Mouse (Mus musculus) myocyte (in vitro differentiated cells): ENCODE measurements around the gene Scd4. TPM values are rescaled to one million over a fixed set of nuclear protein-coding genes. Genes with fewer than 3 reads are reported as not detected.
A peak's percentile ranks its signal among the peaks of the same experiment; 100 is the strongest.

ENCODE experiments used
- H3K27me3 ChIP-seq: one replicate; pipeline ENCODE4 v1.6.1; 2011; ENCODE audit not compliant: control insufficient read depth, insufficient read depth, insufficient read length
- H3K36me3 ChIP-seq: one replicate; pipeline ENCODE4 v1.6.1; 2011; ENCODE audit not compliant: control insufficient read depth, insufficient read depth
- H3K4me2 ChIP-seq: one replicate; pipeline ENCODE4 v1.6.1; 2011; ENCODE audit warnings: low read depth, control low read depth
- H3K4me3 ChIP-seq: one replicate; pipeline ENCODE4 v1.5.1; 2011; ENCODE audit warnings: mild to moderate bottlenecking, control low read depth, moderate library complexity
- H3K79me2 ChIP-seq: one replicate; pipeline ENCODE4 v1.6.1; 2011; ENCODE audit not compliant: control insufficient read depth, insufficient read depth
- H3ac ChIP-seq: one replicate; pipeline ENCODE4 v1.6.1; 2011; ENCODE audit not compliant: control insufficient read depth, insufficient read length
- CEBPB ChIP-seq: IDR thresholded peaks from 2 replicates; pipeline ENCODE4 v1.6.1; 2011; ENCODE audit warnings: mild to moderate bottlenecking, moderate library complexity; ENCODE audit not compliant: poor library complexity, insufficient read depth, severe bottlenecking
- E2F4 ChIP-seq: IDR thresholded peaks from one replicate; pipeline ENCODE4 v1.6.1; 2011; ENCODE audit warnings: mild to moderate bottlenecking, control low read depth, moderate library complexity; ENCODE audit not compliant: insufficient read depth
- MAX ChIP-seq: IDR thresholded peaks from one replicate; pipeline ENCODE4 v1.6.1; 2011; ENCODE audit warnings: low read depth, mild to moderate bottlenecking, control low read depth
- MYOD1 ChIP-seq, 3 experiments: IDR thresholded peaks; one replicate each; pipeline ENCODE4 v1.6.1; 2011; ENCODE audit warnings: control low read depth in 2 of 3, low read depth in 2 of 3, mild to moderate bottlenecking in 2 of 3, moderate library complexity in 1 of 3; ENCODE audit not compliant: insufficient read length in 2 of 3, control insufficient read depth in 1 of 3
- MYOG ChIP-seq, 3 experiments: IDR thresholded peaks; one replicate each; pipeline ENCODE4 v1.6.1; 2011; ENCODE audit warnings: control low read depth in 2 of 3, low read depth in 2 of 3, mild to moderate bottlenecking in 2 of 3; ENCODE audit not compliant: insufficient read length in 2 of 3, control insufficient read depth in 1 of 3, insufficient read depth in 1 of 3
- POLR2A ChIP-seq: IDR thresholded peaks from one replicate; pipeline ENCODE4 v1.6.1; 2011; ENCODE audit warnings: low read depth, mild to moderate bottlenecking, control low read depth, moderate library complexity; ENCODE audit not compliant: insufficient read length
- POLR2AphosphoS2 ChIP-seq: IDR thresholded peaks from one replicate; pipeline ENCODE4 v1.6.1; 2011; ENCODE audit warnings: low read depth, control low read depth; ENCODE audit not compliant: insufficient read length
- REST ChIP-seq: IDR thresholded peaks from one replicate; pipeline ENCODE4 v1.6.1; 2011; ENCODE audit warnings: mild to moderate bottlenecking, control low read depth, moderate library complexity; ENCODE audit not compliant: insufficient read depth, insufficient read length
- SRF ChIP-seq: IDR thresholded peaks from one replicate; pipeline ENCODE4 v1.6.1; 2011; ENCODE audit warnings: low read depth; ENCODE audit not compliant: control insufficient read depth, insufficient read length
- TCF12 ChIP-seq: IDR thresholded peaks from one replicate; pipeline ENCODE4 v1.6.1; 2011; ENCODE audit warnings: mild to moderate bottlenecking, control low read depth; ENCODE audit not compliant: poor library complexity, insufficient read depth, severe bottlenecking
- TCF3 ChIP-seq: IDR thresholded peaks from one replicate; pipeline ENCODE4 v1.6.1; 2011; ENCODE audit warnings: low read depth, control low read depth; ENCODE audit not compliant: insufficient read length
- USF1 ChIP-seq: IDR thresholded peaks from one replicate; pipeline ENCODE4 v1.6.1; 2011; ENCODE audit warnings: low read depth, mild to moderate bottlenecking, control low read depth, moderate library complexity
- polyA plus RNA-seq: library from polyadenylated mRNA; unstranded; fragments of >200 nt; fragmentation: generic; extraction: Trizol; gene quantifications from one replicate; pipeline ENCODE4 v1.2.1, GENCODE M21; 2012; ENCODE audit warnings: missing spikeins

The Scd4 gene
- polyA plus RNA-seq: 0.16 TPM

DNA sequence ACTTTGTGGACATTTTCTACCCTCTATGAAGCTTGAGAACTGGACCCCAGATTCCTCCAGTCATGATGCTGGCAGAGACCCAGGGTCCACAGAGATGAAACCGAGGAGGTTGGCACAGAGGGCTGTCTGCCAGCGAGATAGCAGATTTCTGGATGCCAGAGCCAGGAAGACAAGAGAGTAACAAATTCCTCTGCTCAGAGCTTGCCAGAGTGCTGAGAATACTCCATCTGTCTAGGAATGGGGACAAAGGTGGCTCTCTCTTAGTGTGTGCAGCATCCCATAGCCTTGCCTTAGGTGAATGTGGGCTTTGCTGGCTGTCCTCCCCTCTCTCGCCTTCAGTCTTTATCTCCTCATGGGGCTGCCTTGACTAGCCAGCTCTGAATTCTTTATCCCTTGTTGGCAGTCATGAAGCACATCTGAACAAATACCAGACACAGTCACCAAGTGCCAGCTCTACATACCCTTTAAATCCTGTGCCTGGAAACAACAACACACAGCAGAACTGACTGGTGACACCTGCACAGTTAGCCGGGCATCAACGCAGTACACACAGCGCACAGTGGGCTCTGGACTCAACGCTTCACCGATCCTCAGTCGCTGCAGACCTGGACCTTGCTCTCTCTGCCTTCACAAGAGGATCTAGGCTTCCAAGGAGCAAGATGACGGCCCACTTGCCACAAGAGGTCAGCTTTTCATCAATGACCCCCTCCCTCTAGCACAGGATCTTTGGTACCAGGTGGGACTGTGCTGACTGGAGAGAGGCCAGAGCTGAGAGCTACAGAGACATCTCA lies at the start of gene Scd4:
Gene Scd4 (plus strand): TSS at position 260 of the 791 bp plus-strand sequence.
- Histone ChIP-seq H3K4me3 (no peak within 1 kb of the TSS), H3ac (no peak within 1 kb of the TSS), H3K27me3 (no peaks in the 10 kb centered on the region), H3K36me3 (no peaks in the 10 kb centered on the region), H3K4me2 (peak within 1 kb of the TSS; percentile 81), H3K79me2 (no peaks in the 10 kb centered on the region)
- TF ChIP-seq TCF3 (no peak), POLR2AphosphoS2 (no peak), SRF (no peak), CEBPB (no peak), REST (no peak), MAX (no peak), TCF12 (no peak), POLR2A (no peak), MYOD1 (IDR thresholded peaks at IDR 0.05; ENCODE audit: control insufficient read depth in 1 of 3, insufficient read length in 2 of 3, low read depth in 2 of 3) (no peak), USF1 (no peak)

GRCm38 (mm10) chr19:44283157-44284024 lies 49.5 kb upstream of the Scd4 start:
- H3K79me2 ChIP-seq: no peaks in the 10 kb centered on the region
- peak overlapping the region; percentile 21 for H3K4me3 ChIP-seq
- no peak for TF ChIP-seq USF1
- TF ChIP-seq TCF3: no peak
- TF ChIP-seq REST: no peak
- no peak for TF ChIP-seq SRF
- H3ac ChIP-seq: no peak overlapping the region
- peak overlapping the region; percentile 95 for H3K4me2 ChIP-seq
- no peaks in the 10 kb centered on the region for H3K36me3 ChIP-seq
- H3K27me3 ChIP-seq: no peaks in the 10 kb centered on the region

DNA sequence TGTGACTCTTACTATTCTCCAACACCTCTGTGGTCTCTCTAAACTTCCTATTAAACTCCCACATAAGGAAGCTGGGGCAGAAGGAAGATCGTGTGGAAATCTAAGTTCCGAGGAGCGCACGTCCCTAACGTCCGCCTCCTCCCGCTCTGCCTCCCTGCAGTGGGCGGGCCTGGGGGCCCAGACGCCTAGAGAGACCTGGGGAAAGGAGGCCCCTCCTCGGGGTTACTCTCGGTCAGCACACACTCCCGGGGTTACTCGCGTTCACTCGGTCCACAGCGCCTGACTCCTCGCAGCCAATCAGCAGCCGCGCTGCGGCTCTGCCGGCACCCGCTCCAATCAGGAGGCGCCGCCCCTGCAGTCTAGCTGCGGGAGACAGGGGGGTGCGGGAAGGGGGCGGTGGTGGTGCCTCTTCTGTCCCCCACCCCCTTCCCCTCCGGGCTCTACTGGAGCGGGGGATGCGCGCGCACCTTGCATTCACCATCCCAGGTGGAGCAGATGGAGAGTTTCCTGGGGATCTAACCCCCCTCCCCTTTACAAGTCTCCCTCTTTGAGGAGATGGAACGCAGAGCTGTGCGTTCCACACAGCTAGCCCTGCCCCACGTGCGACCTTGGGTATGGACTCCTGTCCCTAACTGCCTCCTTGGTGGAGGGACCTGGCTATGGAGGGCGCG lies 48.7 kb upstream of the Scd4 start:
- no peaks in the 10 kb centered on the region for H3K79me2 ChIP-seq
- peak; percentile 33 for TF ChIP-seq USF1
- no peak for TF ChIP-seq REST
- no peak for TF ChIP-seq CEBPB
- TF ChIP-seq POLR2AphosphoS2: peak; percentile 8
- TF ChIP-seq TCF12: no peak
- TF ChIP-seq SRF: no peak
- TF ChIP-seq POLR2A: peak; percentile 45
- peak overlapping the region; percentile 99 for H3K4me2 ChIP-seq
- H3ac ChIP-seq: no peak overlapping the region
- no peaks in the 10 kb centered on the region for H3K27me3 ChIP-seq
- peak overlapping the region; percentile 21 for H3K4me3 ChIP-seq
- no peaks in the 10 kb centered on the region for H3K36me3 ChIP-seq

DNA sequence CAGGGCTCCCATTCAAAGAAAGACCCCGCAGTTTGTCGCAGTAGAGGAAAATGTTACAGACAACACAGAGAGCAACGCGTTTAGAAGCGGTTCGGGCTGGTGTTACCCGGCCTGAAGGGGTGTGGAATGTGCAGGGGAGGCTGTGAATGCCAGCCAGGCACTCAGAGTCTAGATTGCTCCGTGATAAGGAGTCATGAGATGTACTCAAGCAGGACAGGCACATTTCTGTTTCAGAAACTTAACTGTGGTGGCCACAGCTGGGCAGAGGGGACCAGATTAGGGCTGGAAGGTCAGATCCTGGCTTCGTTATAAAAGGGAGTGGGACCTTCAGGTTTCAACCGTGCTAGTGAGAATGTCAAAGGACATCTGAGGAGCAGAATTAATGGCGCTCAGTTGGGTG lies 48.2 kb upstream of the Scd4 start:
- Histone ChIP-seq H3K79me2 (no peaks in the 10 kb centered on the region), H3K4me3 (peak overlapping the region; percentile 21), H3K27me3 (no peaks in the 10 kb centered on the region), H3K36me3 (no peaks in the 10 kb centered on the region), H3ac (no peak overlapping the region), H3K4me2 (peak overlapping the region; percentile 99)
- TF ChIP-seq MYOD1 (IDR thresholded peaks at IDR 0.05; ENCODE audit: control insufficient read depth in 1 of 3, insufficient read length in 2 of 3, low read depth in 2 of 3): peak in 2 of 3 experiments; percentile 14 to 42
- peak in 1 of 3 experiments; percentile 54 for TF ChIP-seq MYOG (IDR thresholded peaks at IDR 0.05; ENCODE audit: control insufficient read depth in 1 of 3, insufficient read depth in 1 of 3, insufficient read length in 2 of 3, low read depth in 2 of 3)
- TF ChIP-seq MAX: no peak
- peak; percentile 6 for TF ChIP-seq POLR2A
- no peak for TF ChIP-seq E2F4
- TF ChIP-seq USF1: no peak

DNA sequence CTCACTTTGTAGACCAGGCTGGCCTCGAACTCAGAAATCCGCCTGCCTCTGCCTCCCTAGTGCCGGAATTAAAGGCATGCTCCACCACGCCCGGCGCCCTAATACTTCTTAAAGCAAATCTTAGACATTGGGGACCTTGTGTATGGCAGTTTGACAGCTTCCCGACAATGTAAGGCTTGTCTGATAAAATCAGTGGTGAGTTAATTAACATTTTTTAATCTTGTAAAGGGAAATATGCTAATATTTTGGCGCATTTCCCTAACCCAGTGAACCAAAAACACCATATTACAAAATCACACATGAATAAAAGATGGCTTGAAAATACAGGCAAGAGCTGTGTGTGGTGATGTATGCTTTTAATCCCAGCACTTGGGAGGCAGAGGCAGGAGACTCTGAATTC lies 47.3 kb upstream of the Scd4 start:
- H3K36me3 ChIP-seq: no peaks in the 10 kb centered on the region
- no peaks in the 10 kb centered on the region for H3K27me3 ChIP-seq
- TF ChIP-seq POLR2AphosphoS2: no peak
- TF ChIP-seq E2F4: no peak
- no peak for TF ChIP-seq CEBPB
- no peak for TF ChIP-seq MYOD1 (IDR thresholded peaks at IDR 0.05; ENCODE audit: control insufficient read depth in 1 of 3, insufficient read length in 2 of 3, low read depth in 2 of 3)
- TF ChIP-seq MAX: no peak
- no peak for TF ChIP-seq POLR2A
- TF ChIP-seq REST: no peak
- no peak for TF ChIP-seq SRF
- no peak for TF ChIP-seq TCF3
- no peak for TF ChIP-seq USF1
- no peak for TF ChIP-seq TCF12
- TF ChIP-seq MYOG (IDR thresholded peaks at IDR 0.05; ENCODE audit: control insufficient read depth in 1 of 3, insufficient read depth in 1 of 3, insufficient read length in 2 of 3, low read depth in 2 of 3): no peak
- H3K79me2 ChIP-seq: no peaks in the 10 kb centered on the region
- no peak overlapping the region for H3K4me3 ChIP-seq
- H3K4me2 ChIP-seq: no peak overlapping the region
- H3ac ChIP-seq: no peak overlapping the region
